Mouse (Mus musculus): ENCODE results near the gene Cldn24.
A peak's percentile ranks its signal among the peaks of the same experiment; 100 is the strongest.
"Not testable (repeated sequence)": the region's sequence is repeated elsewhere in the genome, so short reads cannot be mapped to it uniquely, and the experiment has no call there.

Cldn24 gene

GRCm38 (mm10) chr8:47821843-47822242, at the start of gene Cldn24:
Gene Cldn24 (plus strand): TSS chr8:47822143.
- DNase-seq (ENCODE audit: low spot score in 2 of 2) = no peak

DNA sequence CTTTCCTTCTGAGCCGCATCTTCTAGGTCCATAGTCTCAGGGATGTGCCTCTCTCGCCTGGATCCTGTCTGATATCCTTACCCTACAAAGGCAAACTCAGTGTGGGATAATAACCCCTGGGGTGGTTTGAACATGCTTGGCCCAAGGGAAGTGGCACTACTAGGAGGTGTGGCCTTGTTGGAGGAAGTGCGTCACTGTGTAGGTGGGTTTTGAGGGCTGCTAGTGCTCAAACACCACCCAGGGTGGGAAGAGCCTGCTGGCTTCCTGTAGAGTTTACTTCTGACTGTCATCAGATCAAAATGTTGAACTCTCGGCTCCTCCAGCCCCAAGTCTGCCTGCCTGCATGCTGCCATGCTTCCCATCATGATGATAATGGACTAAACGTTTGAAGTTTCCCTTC, 49.0 kb upstream of the Cldn24 start:
- DNase-seq (ENCODE audit: low spot score in 2 of 2) = no peak

DNA sequence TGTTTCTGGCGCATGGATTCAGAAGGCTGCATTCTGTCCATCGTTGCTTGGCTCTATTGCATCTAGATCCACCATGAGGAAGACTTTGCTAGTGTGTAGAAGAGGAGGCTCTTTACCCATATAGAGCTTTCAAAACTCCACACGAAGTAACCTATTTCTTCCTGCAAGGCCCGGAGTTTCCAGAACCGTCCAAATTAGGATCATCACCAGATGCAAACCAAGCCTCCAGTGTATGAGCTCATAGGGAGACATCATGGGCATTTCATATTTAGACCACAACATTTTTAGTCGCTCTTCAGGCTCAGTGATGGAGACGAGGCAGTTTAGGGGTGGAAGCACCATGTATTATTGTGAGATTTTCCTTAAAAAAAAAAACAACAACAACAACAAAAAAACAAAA, 44.5 kb upstream of the Cldn24 start:
- no peak for DNase-seq (ENCODE audit: low spot score in 2 of 2)

- no peak for DNase-seq (ENCODE audit: low spot score in 2 of 2)
Observed at GRCm38 (mm10) chr8:47779589-47779988, 42.4 kb upstream of the Cldn24 start.

DNA sequence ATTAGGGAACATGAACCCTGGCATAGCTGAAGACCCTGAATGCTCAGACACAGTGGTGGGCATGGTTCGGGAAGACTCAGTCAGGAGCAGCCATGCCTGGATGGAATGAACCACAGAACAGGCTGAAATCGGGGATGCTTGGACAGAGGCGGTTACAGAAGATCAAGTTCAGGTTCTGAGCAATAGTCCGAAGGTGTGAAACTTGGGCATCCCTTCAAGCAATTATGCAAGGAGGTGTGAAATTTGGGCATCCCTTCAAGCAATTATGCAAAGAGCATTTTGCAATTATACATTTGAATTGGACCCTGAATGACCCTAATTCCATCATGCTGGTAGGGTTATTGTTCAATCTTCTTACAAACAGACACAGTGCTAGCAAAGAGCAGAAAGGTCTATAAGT, 40.1 kb upstream of the Cldn24 start:
- no peak for DNase-seq (ENCODE audit: low spot score in 2 of 2)

DNA sequence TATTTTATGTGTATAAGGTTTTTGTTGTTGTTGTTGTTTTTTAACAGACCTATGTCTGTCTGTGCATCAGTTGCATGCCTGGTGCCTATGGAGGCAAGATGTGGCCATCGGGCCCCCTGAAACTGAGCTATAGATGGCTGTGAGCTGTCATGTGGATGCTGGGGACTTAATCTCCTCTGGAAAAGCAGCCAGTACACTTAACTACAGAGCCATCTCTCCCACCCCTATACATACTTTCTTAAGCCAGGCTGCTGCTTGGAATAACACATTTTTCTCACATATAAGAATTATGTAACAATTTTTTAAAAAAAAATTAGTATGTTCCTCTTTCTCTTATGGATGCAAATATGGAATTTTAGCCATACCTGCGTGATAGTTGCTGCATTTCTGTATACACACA, 38.4 kb upstream of the Cldn24 start:
- DNase-seq (ENCODE audit: low spot score in 2 of 2) = no peak

DNA sequence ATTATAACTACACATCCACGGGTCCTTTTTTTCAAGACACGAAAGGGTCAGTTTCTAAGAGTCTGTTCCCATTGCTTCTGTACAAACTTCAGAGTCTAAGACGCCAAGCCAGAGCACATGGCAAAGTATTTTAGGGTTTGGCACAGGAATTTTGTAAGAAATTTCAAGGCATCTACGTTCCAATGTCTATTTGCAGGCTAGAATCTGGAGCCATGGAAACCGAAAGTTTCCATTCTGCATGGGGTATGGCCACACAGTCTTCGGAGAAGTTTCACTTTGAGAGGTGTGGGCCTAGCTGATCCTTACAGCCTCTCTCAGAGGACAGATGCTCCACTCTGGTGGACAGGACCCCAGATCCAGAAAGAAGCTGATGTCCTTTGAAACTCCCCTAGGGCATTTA, 38.0 kb upstream of the Cldn24 start:
- DNase-seq (ENCODE audit: low spot score in 2 of 2) = peak; percentile 46 to 55

- no peak for DNase-seq (ENCODE audit: low spot score in 2 of 2)
Observed at GRCm38 (mm10) chr8:47784436-47784835, 37.5 kb upstream of the Cldn24 start.

GRCm38 (mm10) chr8:47786323-47786722, 35.6 kb upstream of the Cldn24 start:
- no peak for DNase-seq (ENCODE audit: low spot score in 2 of 2)

DNA sequence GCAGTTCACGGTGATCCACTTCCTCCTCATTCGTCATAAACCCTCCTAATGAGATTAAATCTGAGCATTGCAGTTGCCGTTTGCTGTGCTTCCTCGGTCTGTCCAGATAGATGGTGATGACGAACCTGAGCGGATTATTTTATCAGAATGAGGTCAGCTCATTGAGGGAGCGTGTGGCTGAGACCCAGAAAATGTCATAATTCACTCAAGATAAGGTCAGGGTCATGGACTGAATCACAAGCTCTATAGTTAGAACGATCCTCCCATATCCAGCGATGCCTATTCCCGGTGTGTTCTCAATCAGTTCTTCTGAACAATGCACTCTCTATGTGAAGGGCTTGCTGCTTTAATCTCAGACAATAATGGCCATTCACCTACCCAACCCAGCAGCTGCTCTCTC, 34.2 kb upstream of the Cldn24 start:
- no peak for DNase-seq (ENCODE audit: low spot score in 2 of 2)

GRCm38 (mm10) chr8:47791986-47792385, 30.0 kb upstream of the Cldn24 start:
- no peak for DNase-seq (ENCODE audit: low spot score in 2 of 2)

GRCm38 (mm10) chr8:47799438-47799837, 22.5 kb upstream of the Cldn24 start:
- DNase-seq (ENCODE audit: low spot score in 2 of 2) = no peak

DNA sequence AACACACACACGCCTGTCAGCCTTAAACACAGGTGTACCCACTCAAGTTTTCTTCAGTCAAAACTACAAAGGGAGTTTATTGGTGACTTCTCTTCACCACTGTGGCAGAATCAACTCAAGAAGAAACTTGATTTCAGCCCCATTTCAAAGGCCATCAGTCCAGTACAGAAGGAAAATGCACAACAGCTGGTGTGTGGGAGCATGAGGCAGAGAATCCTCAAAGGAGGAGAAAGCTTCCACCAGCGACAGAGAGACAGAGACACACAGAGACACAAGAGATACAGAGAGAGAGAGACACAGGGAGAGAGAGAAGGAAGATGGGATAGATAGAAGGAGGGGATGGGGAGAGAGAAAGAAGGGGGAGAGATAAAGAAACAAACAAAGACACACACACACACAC, 19.6 kb upstream of the Cldn24 start:
- no peak for DNase-seq (ENCODE audit: low spot score in 2 of 2)

DNA sequence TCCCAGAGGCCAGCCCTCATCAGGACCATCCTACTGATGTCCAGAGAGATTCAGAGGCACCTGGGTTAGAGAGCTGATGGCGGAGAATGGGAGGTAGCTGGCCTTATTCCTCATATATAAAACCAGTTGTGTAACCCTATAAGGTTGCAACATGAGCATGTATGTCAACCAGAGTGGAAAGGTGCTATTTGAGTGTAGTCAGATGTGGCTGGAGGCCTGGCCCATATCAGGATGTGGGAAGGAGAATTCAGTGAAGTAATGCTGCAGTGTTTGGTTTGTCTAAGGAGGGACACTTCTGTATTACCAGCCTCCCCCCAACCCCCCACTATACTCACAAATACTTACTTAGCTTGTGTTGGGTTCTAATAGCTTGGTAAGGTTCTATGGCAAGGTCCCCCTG, 17.7 kb upstream of the Cldn24 start:
- DNase-seq (ENCODE audit: low spot score in 2 of 2) = no peak

GRCm38 (mm10) chr8:47809970-47810665, 11.8 kb upstream of the Cldn24 start:
- DNase-seq (ENCODE audit: low spot score in 2 of 2) = no peak

DNA sequence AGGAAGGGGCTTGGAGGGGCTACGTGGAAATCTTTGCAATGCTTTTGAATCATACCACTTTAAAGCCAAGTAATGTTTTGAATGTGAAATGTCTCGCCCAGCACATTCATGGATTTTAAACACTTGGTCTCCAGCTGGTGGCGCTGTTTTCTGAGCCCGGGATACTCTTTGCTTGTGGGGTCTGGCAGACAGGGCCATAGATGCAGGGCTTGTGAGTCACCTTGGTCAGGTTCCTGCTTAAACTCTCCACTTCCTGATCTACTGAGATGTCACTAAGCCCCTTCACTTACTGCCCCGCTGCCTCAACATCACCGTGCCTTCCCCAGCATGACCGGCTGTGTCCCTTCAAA, 11.3 kb upstream of the Cldn24 start:
- DNase-seq (ENCODE audit: low spot score in 2 of 2) = no peak

DNA sequence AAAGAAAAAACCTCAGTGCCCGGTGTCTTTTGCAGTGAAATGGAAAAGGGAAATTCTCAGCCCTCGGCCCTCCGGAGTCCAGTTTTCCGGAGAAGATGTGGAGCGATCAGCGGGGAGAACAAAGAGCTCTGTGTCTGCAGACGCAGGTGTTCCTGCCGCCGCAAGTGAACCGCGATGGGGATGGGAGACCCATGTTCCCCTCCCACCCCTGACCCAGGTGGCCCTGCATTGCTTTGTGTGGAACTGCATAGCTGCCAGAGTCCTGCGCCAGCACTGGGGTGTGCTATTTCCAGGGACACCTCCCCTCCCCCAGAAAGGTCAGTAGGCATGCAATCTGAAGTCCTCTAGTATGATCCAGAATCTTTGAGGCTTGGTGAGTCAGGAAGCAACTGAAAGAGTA, 10.7 kb upstream of the Cldn24 start:
- no peak for DNase-seq (ENCODE audit: low spot score in 2 of 2)

GRCm38 (mm10) chr8:47819034-47819433, 2.9 kb upstream of the Cldn24 start:
- DNase-seq (ENCODE audit: low spot score in 2 of 2) = no peak

- no peak for DNase-seq (ENCODE audit: low spot score in 2 of 2)
Observed at GRCm38 (mm10) chr8:47820914-47821772, 800 bp upstream of the Cldn24 start.

DNA sequence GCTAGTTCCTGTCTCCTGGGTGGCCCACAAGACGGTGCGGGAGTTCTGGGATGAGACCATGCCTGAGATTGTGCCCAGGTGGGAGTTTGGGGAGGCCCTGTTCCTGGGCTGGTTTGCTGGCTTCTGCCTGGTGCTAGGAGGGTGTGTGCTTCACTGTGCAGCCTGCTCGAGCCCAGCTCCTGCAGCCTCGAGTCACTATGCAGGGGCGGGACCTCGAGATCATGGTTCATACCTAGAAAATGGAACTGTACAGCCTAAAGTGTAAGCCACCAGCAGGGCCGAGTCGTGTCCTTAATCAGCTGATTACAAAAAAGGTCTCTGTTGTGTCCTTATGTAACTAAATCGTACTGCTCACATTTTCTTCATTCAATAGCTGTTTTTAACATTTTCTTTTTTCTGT, 598 bp downstream of the Cldn24 start:
- DNase-seq (ENCODE audit: low spot score in 2 of 2) = not testable (repeated sequence)

GRCm38 (mm10) chr8:47823777-47824176, 1.8 kb downstream of the Cldn24 start:
- no peak for DNase-seq (ENCODE audit: low spot score in 2 of 2)

GRCm38 (mm10) chr8:47824182-47824581, 2.2 kb downstream of the Cldn24 start, which contains the start of gene Cldn22:
Gene Cldn22 (plus strand): TSS chr8:47824482.
- DNase-seq (ENCODE audit: low spot score in 2 of 2) = no peak

DNA sequence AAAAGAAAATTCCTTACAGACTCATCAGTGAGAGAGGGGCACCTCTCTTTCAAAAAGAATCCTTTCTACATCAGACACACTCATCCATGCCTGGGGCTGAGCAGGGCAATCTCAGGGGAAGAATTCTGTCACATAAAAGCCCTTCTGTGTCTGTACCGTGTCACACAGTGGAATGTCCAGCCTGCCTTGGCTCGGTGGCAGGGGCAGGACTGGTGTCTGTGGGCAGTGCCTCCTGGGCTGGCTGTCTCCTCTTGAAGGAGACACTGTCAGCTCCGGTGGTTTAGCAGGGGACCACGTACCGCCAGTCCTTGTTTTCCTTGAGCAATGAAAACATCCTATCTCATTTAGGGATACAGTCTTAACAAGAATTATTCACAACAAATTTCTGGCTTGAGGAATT, 3.7 kb downstream of the Cldn24 start:
- DNase-seq (ENCODE audit: low spot score in 2 of 2) = no peak
